Mouse (Mus musculus) liver, embryonic 14.5 days (tissue): Measurements from ENCODE around the gene Pdcd1. TPM values are rescaled to one million over a fixed set of nuclear protein-coding genes. Genes with fewer than 3 reads are reported as not detected.
"Not testable (repeated sequence)": the region's sequence is repeated elsewhere in the genome, so short reads cannot be mapped to it uniquely, and the experiment has no call there.

ENCODE experiments used
- ATAC-seq: fragments of 200-750 bp; cut with Nextera tagmentation; 2 replicates; pipeline ENCODE4 v1.8.0; 2017; ENCODE audit warnings: moderate number of reproducible peaks, mild to moderate bottlenecking, moderate library complexity; ENCODE audit not compliant: insufficient read depth
- DNase-seq, 3 experiments: peaks; one replicate each; pipeline ENCODE4 v3.0.0-alpha.2; 2012 to 2013; ENCODE audit warnings: low read depth in 3 of 3, low spot score in 3 of 3
- H3K27ac ChIP-seq: fragments of 300-500 bp; sonication (generic); 2 replicates; pipeline ENCODE4 v1.5.1; 2014; ENCODE audit warnings: moderate library complexity, mild to moderate bottlenecking, control low read depth, inconsistent platforms
- H3K27me3 ChIP-seq: fragments of 300-500 bp; sonication (generic); 2 replicates; pipeline ENCODE4 v1.6.1; 2014; ENCODE audit warnings: mild to moderate bottlenecking, low read length, moderate library complexity; ENCODE audit not compliant: control insufficient read depth, insufficient read depth
- H3K36me3 ChIP-seq: fragments of 300-500 bp; sonication (generic); replicated peaks from 2 replicates; pipeline ENCODE4 v1.6.1; 2014; ENCODE audit warnings: low read depth; ENCODE audit not compliant: control insufficient read depth, insufficient read depth
- H3K4me1 ChIP-seq, 2 experiments: fragments of 200-500 bp in 1 of 2; fragments of 300-500 bp in 1 of 2; sonication (generic) in 1 of 2; replicated peaks; 2 replicates each; pipeline ENCODE4 v1.6.1; 2012 to 2014; ENCODE audit warnings: antibody characterized with exemption in 1 of 2, inconsistent platforms in 1 of 2, low read length in 1 of 2; ENCODE audit not compliant: control insufficient read depth in 2 of 2, insufficient read depth in 2 of 2
- H3K4me2 ChIP-seq: fragments of 300-500 bp; sonication (generic); 2 replicates; pipeline ENCODE4 v1.6.1; 2014; ENCODE audit warnings: low read depth, mild to moderate bottlenecking, control low read depth, moderate library complexity
- H3K4me3 ChIP-seq, 2 experiments: fragments of 200-500 bp in 1 of 2; fragments of 300-500 bp in 1 of 2; sonication (generic) in 1 of 2; 2 replicates each; pipeline ENCODE4 v1.5.1; 2012 to 2014; ENCODE audit warnings: low read depth in 2 of 2, low read length in 2 of 2, mild to moderate bottlenecking in 2 of 2, control low read depth in 1 of 2, inconsistent platforms in 1 of 2, moderate library complexity in 1 of 2; ENCODE audit not compliant: insufficient read depth in 1 of 2
- H3K9ac ChIP-seq: fragments of 300-500 bp; sonication (generic); replicated peaks from 2 replicates; pipeline ENCODE4 v1.6.1; 2014; ENCODE audit warnings: mild to moderate bottlenecking, control low read depth, moderate library complexity
- H3K9me3 ChIP-seq: fragments of 300-500 bp; sonication (generic); 2 replicates; pipeline ENCODE4 v1.6.1; 2016; ENCODE audit warnings: low read length, mixed read lengths; ENCODE audit not compliant: control insufficient read depth
- CTCF ChIP-seq: IDR thresholded peaks from 2 replicates; pipeline ENCODE4 v1.5.1; 2016; ENCODE audit warnings: antibody characterized with exemption, low read depth, control low read depth
- EP300 ChIP-seq: IDR thresholded peaks from 2 replicates; pipeline ENCODE4 v1.6.1; 2016; ENCODE audit warnings: antibody characterized with exemption, low read depth
- WGBS: fragments of 180-500 bp; shearing (Covaris S2); extraction: QIAGEN DNeasy Blood & Tissue Kit; methylation state at CpG from one replicate; pipeline ENCODE4 v1.1.7; 2014; ENCODE audit not compliant: insufficient replicate concordance; 5-methylcytosine and 5-hydroxymethylcytosine counted together
- polyA plus RNA-seq, 2 experiments: library from polyadenylated mRNA; depleted of rRNA in 1 of 2; stranded (reverse) in 1 of 2; unstranded in 1 of 2; fragments of >200 nt; fragmentation: Nextera tagmentation in 1 of 2; extraction: Ambion mirVana in 1 of 2; gene quantifications; 2 replicates each; pipeline versions ENCODE4 v1.2.1 to v1.2.3; 2012 to 2014

Pdcd1 gene
- polyA plus RNA-seq, 2 experiments, result 0.03 TPM; not detected in 1

- no peak for TF ChIP-seq EP300
- no peak for TF ChIP-seq CTCF
- no peaks in the 10 kb centered on the region for H3K9me3 ChIP-seq
- no peak overlapping the region for H3K27ac ChIP-seq
- H3K4me2 ChIP-seq, result no peak overlapping the region
- DNase-seq, result no peak
- WGBS, result 11% methylated on average over 6 of the region's 6 CpGs
- H3K27me3 ChIP-seq, result no peaks in the 10 kb centered on the region
- H3K36me3 ChIP-seq, result no peaks in the 10 kb centered on the region
- no peak for ATAC-seq
- no peak overlapping the region for H3K4me3 ChIP-seq
- H3K4me1 ChIP-seq, result no peaks in the 10 kb centered on the region
- H3K9ac ChIP-seq, result no peak overlapping the region
These were observed 22.4 kb upstream of the Pdcd1 start for GRCm38 (mm10) chr1:94074756-94075155.

- H3K9ac ChIP-seq, DNase-seq, H3K4me1 ChIP-seq, ATAC-seq, H3K27me3 ChIP-seq, H3K9me3 ChIP-seq, H3K27ac ChIP-seq, H3K4me3 ChIP-seq, H3K4me2 ChIP-seq, H3K36me3 ChIP-seq: not testable (repeated sequence)
- 7% methylated on average over 1 of the region's 1 CpGs for WGBS
These were observed 5.9 kb upstream of the Pdcd1 start for GRCm38 (mm10) chr1:94058281-94058680.

- no peaks in the 10 kb centered on the region for H3K4me1 ChIP-seq
- no peak overlapping the region for H3K4me3 ChIP-seq
- no peaks in the 10 kb centered on the region for H3K27me3 ChIP-seq
- TF ChIP-seq EP300, result no peak
- no peak for TF ChIP-seq CTCF
- WGBS, result 71% methylated on average over 2 of the region's 2 CpGs
- H3K27ac ChIP-seq, result no peak overlapping the region
- H3K4me2 ChIP-seq, result no peak overlapping the region
- no peak for ATAC-seq
- no peaks in the 10 kb centered on the region for H3K36me3 ChIP-seq
- no peak for DNase-seq
- no peak overlapping the region for H3K9ac ChIP-seq
- H3K9me3 ChIP-seq, result no peaks in the 10 kb centered on the region
These were observed 5.0 kb upstream of the Pdcd1 start for GRCm38 (mm10) chr1:94057401-94057800.

GRCm38 (mm10) chr1:94055966-94056365 is 3.6 kb upstream of the Pdcd1 start:
- H3K27me3 ChIP-seq, result no peaks in the 10 kb centered on the region
- DNase-seq (no peak), ATAC-seq (no peak)
- no peaks in the 10 kb centered on the region for H3K9me3 ChIP-seq
- WGBS, result 26% methylated on average over 3 of the region's 3 CpGs
- H3K4me1 ChIP-seq, result no peaks in the 10 kb centered on the region
- no peak for TF ChIP-seq EP300
- TF ChIP-seq CTCF, result no peak
- H3K4me3 ChIP-seq, result no peak overlapping the region
- H3K27ac ChIP-seq, result no peak overlapping the region
- no peak overlapping the region for H3K9ac ChIP-seq
- no peaks in the 10 kb centered on the region for H3K36me3 ChIP-seq
- H3K4me2 ChIP-seq, result no peak overlapping the region

DNA sequence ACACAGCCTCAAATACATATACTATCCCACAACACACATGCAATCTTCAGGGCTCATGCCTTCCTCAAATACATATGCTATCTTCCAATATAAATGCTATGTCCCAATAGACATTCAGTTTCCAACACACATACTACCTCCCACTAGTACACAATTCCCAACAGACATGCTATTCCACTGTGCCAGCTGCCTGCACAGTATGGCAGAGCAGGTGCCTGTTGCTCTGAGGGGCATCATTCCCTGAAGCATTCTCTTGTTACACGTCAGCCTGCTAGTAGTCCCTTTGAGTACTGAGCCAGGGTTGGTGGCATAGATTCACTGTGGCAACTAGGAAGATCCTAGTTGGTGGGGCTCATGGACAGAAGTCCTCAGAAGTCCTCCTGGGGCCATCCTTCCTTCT is 2.1 kb upstream of the Pdcd1 start:
- Histone ChIP-seq H3K36me3 (no peaks in the 10 kb centered on the region), H3K27ac (no peak overlapping the region), H3K4me3 (no peak overlapping the region), H3K4me2 (no peak overlapping the region), H3K9me3 (no peaks in the 10 kb centered on the region), H3K9ac (no peak overlapping the region), H3K27me3 (no peaks in the 10 kb centered on the region), H3K4me1 (no peaks in the 10 kb centered on the region)
- ATAC-seq (no peak), DNase-seq (no peak)
- TF ChIP-seq CTCF, result no peak
- TF ChIP-seq EP300, result no peak
- 65% methylated on average over 1 of the region's 1 CpGs for WGBS
